Mouse (Mus musculus) liver, embryonic 14.5 days (tissue): ENCODE measurements around the gene Kcne2. TPM values are rescaled to one million over a fixed set of nuclear protein-coding genes. Genes with fewer than 3 reads are reported as not detected.

Experiments
- ATAC-seq: fragments of 200-750 bp; cut with Nextera tagmentation; 2 replicates; pipeline ENCODE4 v1.8.0; 2017; ENCODE audit warnings: moderate number of reproducible peaks, mild to moderate bottlenecking, moderate library complexity; ENCODE audit not compliant: insufficient read depth
- DNase-seq, 3 experiments: peaks; one replicate each; pipeline ENCODE4 v3.0.0-alpha.2; 2012 to 2013; ENCODE audit warnings: low read depth in 3 of 3, low spot score in 3 of 3
- H3K27ac ChIP-seq: fragments of 300-500 bp; sonication (generic); 2 replicates; pipeline ENCODE4 v1.5.1; 2014; ENCODE audit warnings: moderate library complexity, mild to moderate bottlenecking, control low read depth, inconsistent platforms
- H3K27me3 ChIP-seq: fragments of 300-500 bp; sonication (generic); 2 replicates; pipeline ENCODE4 v1.6.1; 2014; ENCODE audit warnings: mild to moderate bottlenecking, low read length, moderate library complexity; ENCODE audit not compliant: control insufficient read depth, insufficient read depth
- H3K36me3 ChIP-seq: fragments of 300-500 bp; sonication (generic); replicated peaks from 2 replicates; pipeline ENCODE4 v1.6.1; 2014; ENCODE audit warnings: low read depth; ENCODE audit not compliant: control insufficient read depth, insufficient read depth
- H3K4me1 ChIP-seq, 2 experiments: fragments of 200-500 bp in 1 of 2; fragments of 300-500 bp in 1 of 2; sonication (generic) in 1 of 2; replicated peaks; 2 replicates each; pipeline ENCODE4 v1.6.1; 2012 to 2014; ENCODE audit warnings: antibody characterized with exemption in 1 of 2, inconsistent platforms in 1 of 2, low read length in 1 of 2; ENCODE audit not compliant: control insufficient read depth in 2 of 2, insufficient read depth in 2 of 2
- H3K4me2 ChIP-seq: fragments of 300-500 bp; sonication (generic); 2 replicates; pipeline ENCODE4 v1.6.1; 2014; ENCODE audit warnings: low read depth, mild to moderate bottlenecking, control low read depth, moderate library complexity
- H3K4me3 ChIP-seq, 2 experiments: fragments of 200-500 bp in 1 of 2; fragments of 300-500 bp in 1 of 2; sonication (generic) in 1 of 2; 2 replicates each; pipeline ENCODE4 v1.5.1; 2012 to 2014; ENCODE audit warnings: low read depth in 2 of 2, low read length in 2 of 2, mild to moderate bottlenecking in 2 of 2, control low read depth in 1 of 2, inconsistent platforms in 1 of 2, moderate library complexity in 1 of 2; ENCODE audit not compliant: insufficient read depth in 1 of 2
- H3K9ac ChIP-seq: fragments of 300-500 bp; sonication (generic); replicated peaks from 2 replicates; pipeline ENCODE4 v1.6.1; 2014; ENCODE audit warnings: mild to moderate bottlenecking, control low read depth, moderate library complexity
- H3K9me3 ChIP-seq: fragments of 300-500 bp; sonication (generic); 2 replicates; pipeline ENCODE4 v1.6.1; 2016; ENCODE audit warnings: low read length, mixed read lengths; ENCODE audit not compliant: control insufficient read depth
- CTCF ChIP-seq: IDR thresholded peaks from 2 replicates; pipeline ENCODE4 v1.5.1; 2016; ENCODE audit warnings: antibody characterized with exemption, low read depth, control low read depth
- EP300 ChIP-seq: IDR thresholded peaks from 2 replicates; pipeline ENCODE4 v1.6.1; 2016; ENCODE audit warnings: antibody characterized with exemption, low read depth
- WGBS: fragments of 180-500 bp; shearing (Covaris S2); extraction: QIAGEN DNeasy Blood & Tissue Kit; methylation state at CpG from one replicate; pipeline ENCODE4 v1.1.7; 2014; ENCODE audit not compliant: insufficient replicate concordance; 5-methylcytosine and 5-hydroxymethylcytosine counted together
- polyA plus RNA-seq, 2 experiments: library from polyadenylated mRNA; depleted of rRNA in 1 of 2; stranded (reverse) in 1 of 2; unstranded in 1 of 2; fragments of >200 nt; fragmentation: Nextera tagmentation in 1 of 2; extraction: Ambion mirVana in 1 of 2; gene quantifications; 2 replicates each; pipeline versions ENCODE4 v1.2.1 to v1.2.3; 2012 to 2014

Kcne2 gene
- polyA plus RNA-seq (2012; rRNA removed): not detected in 2 replicates
- polyA plus RNA-seq (2014; fragmentation: Nextera tagmentation; extraction: Ambion mirVana): not detected in 2 replicates

DNA sequence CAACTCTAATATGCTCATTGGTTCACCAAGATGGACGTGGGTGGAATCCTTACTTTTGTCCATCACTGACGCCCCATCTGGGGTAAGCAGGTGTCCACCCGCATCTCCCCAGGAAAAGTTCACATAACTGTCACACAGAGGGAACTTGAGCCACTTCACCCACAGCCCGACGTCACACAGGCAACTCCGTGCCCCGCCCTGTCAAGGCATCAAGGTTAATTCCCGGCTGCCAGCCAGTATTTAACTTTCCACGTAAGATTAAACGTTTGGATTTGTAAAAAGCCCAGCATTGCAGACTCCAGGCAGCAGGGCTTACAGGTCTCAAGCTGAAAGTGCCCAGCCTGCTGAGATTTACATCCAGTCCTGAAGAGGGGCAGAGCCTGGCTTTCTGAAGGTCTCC, at the start of gene Kcne2:
Gene Kcne2, plus strand, starts transcription at position 289 of the 400 bp plus-strand sequence.
- TF ChIP-seq CTCF (no peak), EP300 (no peak)
- DNase-seq (no peak), ATAC-seq (no peak)
- no peak within 1 kb of the TSS for H3K4me3 ChIP-seq
- H3K4me1 ChIP-seq: no peaks in the 10 kb centered on the region
- H3K9me3 ChIP-seq: no peaks in the 10 kb centered on the region
- H3K4me2 ChIP-seq: no peak within 1 kb of the TSS
- WGBS: 58% methylated on average over 10 of the region's 10 CpGs
- H3K27ac ChIP-seq: no peak within 1 kb of the TSS
- H3K9ac ChIP-seq: no peak within 1 kb of the TSS
- H3K36me3 ChIP-seq: no peaks in the 10 kb centered on the region
- no peaks in the 10 kb centered on the region; the same call in none of the 2 replicates for H3K27me3 ChIP-seq

DNA sequence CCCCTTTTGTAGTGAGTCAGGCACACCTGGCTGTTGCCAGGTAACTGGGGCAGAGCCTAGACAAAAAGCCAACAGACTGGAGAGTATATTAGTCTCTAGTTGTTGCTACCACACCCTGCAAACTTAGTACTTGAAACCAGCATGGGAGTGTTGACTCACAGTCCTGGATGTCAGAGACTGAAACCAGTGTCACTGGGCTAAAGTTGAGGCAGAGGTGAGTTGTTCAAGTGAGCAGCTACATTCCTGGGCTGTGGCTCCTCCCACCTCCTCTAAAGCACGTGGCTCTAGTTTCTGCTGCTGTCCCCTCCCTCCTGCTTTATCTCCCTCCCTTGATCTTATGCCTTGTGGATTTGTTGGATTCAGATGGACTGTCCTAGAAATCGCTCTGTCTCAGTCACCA, 46.3 kb upstream of the Kcne2 start:
- Histone ChIP-seq H3K27me3 (no peaks in the 10 kb centered on the region), H3K4me1 (no peaks in the 10 kb centered on the region), H3K4me3 (no peak overlapping the region), H3K9ac (no peak overlapping the region), H3K4me2 (no peak overlapping the region), H3K9me3 (no peaks in the 10 kb centered on the region), H3K36me3 (no peaks in the 10 kb centered on the region), H3K27ac (no peak overlapping the region)
- ATAC-seq (no peak), DNase-seq (no peak)
- TF ChIP-seq CTCF (no peak), EP300 (no peak)
- WGBS: 30% methylated on average over 2 of the region's 2 CpGs

DNA sequence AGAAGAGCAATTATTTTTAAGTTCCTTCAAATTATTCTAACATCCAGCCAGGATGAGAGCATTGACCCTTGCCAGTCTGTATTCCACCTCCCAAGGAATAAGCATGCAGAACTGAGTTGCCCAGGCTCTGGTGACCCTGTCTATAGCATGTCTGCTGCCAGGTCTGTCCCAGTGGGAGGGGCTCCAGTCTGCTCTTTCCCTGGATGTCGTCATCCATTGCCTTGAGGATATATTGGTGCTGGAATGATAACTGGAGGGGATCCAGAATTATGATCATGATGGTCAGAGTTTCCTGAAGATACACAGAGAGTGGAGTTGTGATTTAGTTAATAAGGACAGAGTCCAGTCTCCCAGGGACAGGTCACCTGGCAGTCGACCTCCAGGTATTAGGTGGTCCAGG, 45.2 kb upstream of the Kcne2 start:
- no peak overlapping the region for H3K9ac ChIP-seq
- H3K27me3 ChIP-seq: no peaks in the 10 kb centered on the region
- WGBS: 48% methylated on average over 2 of the region's 2 CpGs
- no peak overlapping the region for H3K4me2 ChIP-seq
- ATAC-seq: no peak
- H3K36me3 ChIP-seq: no peaks in the 10 kb centered on the region
- H3K9me3 ChIP-seq: no peaks in the 10 kb centered on the region
- H3K4me3 ChIP-seq: no peak overlapping the region
- H3K27ac ChIP-seq: no peak overlapping the region
- DNase-seq: no peak
- TF ChIP-seq EP300 (no peak), CTCF (no peak)
- H3K4me1 ChIP-seq: no peaks in the 10 kb centered on the region

GRCm38 (mm10) chr16:92247700-92248099, 44.5 kb upstream of the Kcne2 start:
- no peak for ATAC-seq
- Histone ChIP-seq H3K9ac (no peak overlapping the region), H3K27ac (no peak overlapping the region), H3K36me3 (no peaks in the 10 kb centered on the region), H3K9me3 (no peaks in the 10 kb centered on the region), H3K4me2 (no peak overlapping the region), H3K4me1 (no peaks in the 10 kb centered on the region), H3K27me3 (no peaks in the 10 kb centered on the region), H3K4me3 (no peak overlapping the region)
- no peak for DNase-seq
- 48% methylated on average over 11 of the region's 11 CpGs for WGBS
- TF ChIP-seq EP300 (no peak), CTCF (no peak)

DNA sequence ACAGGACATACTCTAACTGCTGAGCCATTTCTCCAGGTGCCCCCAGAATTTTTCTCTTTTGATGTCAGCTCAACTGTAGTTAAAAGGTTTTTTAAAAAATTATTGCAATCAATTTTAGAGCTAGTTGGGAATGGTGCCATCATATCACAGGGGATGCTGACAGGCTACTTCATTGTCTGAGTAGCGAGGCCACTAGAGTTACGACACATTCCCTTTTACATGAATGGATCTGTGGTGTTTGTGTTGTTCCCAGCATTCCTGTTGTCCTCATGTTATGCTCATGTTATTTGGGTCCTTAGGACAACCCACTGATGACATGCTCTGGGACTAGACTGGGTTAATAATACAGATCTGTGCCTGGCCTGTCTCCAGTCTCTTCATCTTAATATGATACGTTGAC, 42.5 kb upstream of the Kcne2 start:
- Histone ChIP-seq H3K4me2 (no peak overlapping the region), H3K9ac (no peak overlapping the region), H3K4me1 (no peaks in the 10 kb centered on the region), H3K9me3 (no peaks in the 10 kb centered on the region), H3K4me3 (no peak overlapping the region), H3K36me3 (no peaks in the 10 kb centered on the region), H3K27me3 (no peaks in the 10 kb centered on the region), H3K27ac (no peak overlapping the region)
- TF ChIP-seq EP300: no peak
- no peak for TF ChIP-seq CTCF
- ATAC-seq (no peak), DNase-seq (no peak)
- 61% methylated on average over 3 of the region's 3 CpGs for WGBS
